Mouse (Mus musculus): Measurements from ENCODE around the gene Ciart. TPM values are rescaled to one million over a fixed set of nuclear protein-coding genes. Genes with fewer than 3 reads are reported as not detected.
"Not testable (repeated sequence)": the region's sequence is repeated elsewhere in the genome, so short reads cannot be mapped to it uniquely, and the experiment has no call there.

Gene Ciart
- total and polyA plus RNA-seq, 2 experiments: 1.7 to 19.5 TPM

DNA sequence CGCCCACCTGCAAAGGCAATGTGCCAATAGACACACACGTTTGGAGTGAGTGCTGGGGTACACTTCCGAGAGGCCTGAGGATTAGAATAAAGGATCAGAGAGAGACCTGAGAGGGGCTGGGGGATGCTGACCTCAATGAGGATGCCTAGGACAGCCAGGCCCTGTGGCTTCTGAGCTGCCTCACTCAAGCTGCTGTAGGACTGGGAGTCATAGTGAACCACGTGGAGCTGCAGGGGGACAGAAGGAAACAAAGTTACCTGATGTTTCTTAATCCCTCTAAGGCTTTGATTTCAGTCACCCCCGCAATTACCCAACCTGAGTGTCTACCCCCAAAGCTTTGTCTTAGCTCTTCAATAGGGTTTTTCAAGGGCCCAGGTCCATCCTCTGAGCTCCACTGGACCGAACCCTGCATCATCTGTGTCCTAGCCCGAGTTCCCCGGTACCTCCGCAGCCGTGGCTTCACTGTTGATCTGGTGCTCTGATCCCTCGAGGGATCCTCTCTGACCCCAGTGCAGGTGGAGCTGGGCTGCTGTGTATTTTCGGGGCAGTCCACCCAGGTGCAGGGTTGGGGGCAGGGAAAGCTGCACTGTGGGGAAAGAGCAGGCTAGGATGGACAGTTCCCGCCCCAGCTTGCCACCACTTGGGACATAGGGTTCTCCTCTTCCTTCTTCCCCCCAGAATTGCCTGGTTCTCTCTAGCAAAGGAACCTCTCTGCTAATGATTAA is 17.9 kb upstream of the Ciart start:
- no peak for TF ChIP-seq POLR2A (IDR thresholded peaks at IDR 0.05; ENCODE audit: extremely low read depth, insufficient read depth, low read length)
- no peak for TF ChIP-seq CTCF (IDR thresholded peaks at IDR 0.05; ENCODE audit: low read depth, low read length)
- WGBS: 69% methylated on average over 13 of the region's 13 CpGs
- no peak overlapping the region for H3K9ac ChIP-seq (ENCODE audit: low read depth, low read length)
- no peak overlapping the region for H3K4me3 ChIP-seq (ENCODE audit: insufficient read depth, low read depth, low read length)
- H3K27ac ChIP-seq (replicated peaks; ENCODE audit: insufficient read depth, low read depth, low read length): no peak overlapping the region
- H3K4me1 ChIP-seq (ENCODE audit: control insufficient read depth, insufficient read depth, low read length): peaks cover 19% of the 10 kb centered on the region
- H3K36me3 ChIP-seq (ENCODE audit: control insufficient read depth, insufficient read depth, low read length): no peaks in the 10 kb centered on the region; the same call in 1 of the 2 replicates
- H3K79me2 ChIP-seq (ENCODE audit: control insufficient read depth, insufficient read depth, low read length): no peaks in the 10 kb centered on the region
- H3K27me3 ChIP-seq (ENCODE audit: control insufficient read depth, insufficient read depth, low read length): no peaks in the 10 kb centered on the region
- no peak for DNase-seq (ENCODE audit: extremely low read depth, low read depth, low spot score)

DNA sequence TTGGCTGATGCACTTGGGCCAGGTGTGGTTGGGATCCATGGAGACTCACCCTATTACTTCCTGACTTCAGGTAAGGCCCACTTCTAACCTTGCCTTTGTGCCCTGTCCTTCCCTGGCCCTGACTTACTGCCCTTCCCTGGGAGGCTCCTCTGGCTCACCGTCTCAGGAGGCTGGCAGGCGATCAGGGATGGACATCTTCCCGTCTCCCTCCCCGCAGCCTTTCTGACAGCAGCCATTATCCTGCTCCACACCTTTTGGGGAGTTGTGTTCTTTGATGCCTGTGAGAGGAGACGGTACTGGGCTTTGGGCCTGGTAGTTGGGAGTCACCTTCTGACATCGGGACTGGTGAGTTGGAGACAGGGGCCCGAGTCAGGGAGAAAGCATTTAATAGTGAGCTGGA is 13.4 kb upstream of the Ciart start:
- not testable (repeated sequence) for H3K79me2 ChIP-seq (ENCODE audit: control insufficient read depth, insufficient read depth, low read length); H3K36me3 ChIP-seq (ENCODE audit: control insufficient read depth, insufficient read depth, low read length); H3K27ac ChIP-seq (replicated peaks; ENCODE audit: insufficient read depth, low read depth, low read length); DNase-seq (ENCODE audit: extremely low read depth, low read depth, low spot score); H3K4me3 ChIP-seq (ENCODE audit: insufficient read depth, low read depth, low read length); H3K4me1 ChIP-seq (ENCODE audit: control insufficient read depth, insufficient read depth, low read length); H3K9ac ChIP-seq (ENCODE audit: low read depth, low read length); H3K27me3 ChIP-seq (ENCODE audit: control insufficient read depth, insufficient read depth, low read length)
- WGBS: 88% methylated on average over 7 of the region's 7 CpGs

- Histone ChIP-seq H3K27me3 (ENCODE audit: control insufficient read depth, insufficient read depth, low read length) (no peaks in the 10 kb centered on the region), H3K27ac (replicated peaks; ENCODE audit: insufficient read depth, low read depth, low read length) (peak overlapping the region; percentile 98), H3K79me2 (ENCODE audit: control insufficient read depth, insufficient read depth, low read length) (no peaks in the 10 kb centered on the region), H3K4me3 (ENCODE audit: insufficient read depth, low read depth, low read length) (peak overlapping the region; percentile 84), H3K9ac (ENCODE audit: low read depth, low read length) (peak overlapping the region; percentile 92), H3K4me1 (ENCODE audit: control insufficient read depth, insufficient read depth, low read length) (peaks cover 8% of the 10 kb centered on the region), H3K36me3 (ENCODE audit: control insufficient read depth, insufficient read depth, low read length) (no peaks in the 10 kb centered on the region; the same call in 1 of the 2 replicates)
- WGBS: 5% methylated on average over 16 of the region's 16 CpGs
- peak; percentile 51 for DNase-seq (ENCODE audit: extremely low read depth, low read depth, low spot score)
- TF ChIP-seq CTCF (IDR thresholded peaks at IDR 0.05; ENCODE audit: low read depth, low read length) (no peak), POLR2A (IDR thresholded peaks at IDR 0.05; ENCODE audit: extremely low read depth, insufficient read depth, low read length) (no peak)
These were observed 12.5 kb upstream of the Ciart start for GRCm38 (mm10) chr3:95894317-95895160.

DNA sequence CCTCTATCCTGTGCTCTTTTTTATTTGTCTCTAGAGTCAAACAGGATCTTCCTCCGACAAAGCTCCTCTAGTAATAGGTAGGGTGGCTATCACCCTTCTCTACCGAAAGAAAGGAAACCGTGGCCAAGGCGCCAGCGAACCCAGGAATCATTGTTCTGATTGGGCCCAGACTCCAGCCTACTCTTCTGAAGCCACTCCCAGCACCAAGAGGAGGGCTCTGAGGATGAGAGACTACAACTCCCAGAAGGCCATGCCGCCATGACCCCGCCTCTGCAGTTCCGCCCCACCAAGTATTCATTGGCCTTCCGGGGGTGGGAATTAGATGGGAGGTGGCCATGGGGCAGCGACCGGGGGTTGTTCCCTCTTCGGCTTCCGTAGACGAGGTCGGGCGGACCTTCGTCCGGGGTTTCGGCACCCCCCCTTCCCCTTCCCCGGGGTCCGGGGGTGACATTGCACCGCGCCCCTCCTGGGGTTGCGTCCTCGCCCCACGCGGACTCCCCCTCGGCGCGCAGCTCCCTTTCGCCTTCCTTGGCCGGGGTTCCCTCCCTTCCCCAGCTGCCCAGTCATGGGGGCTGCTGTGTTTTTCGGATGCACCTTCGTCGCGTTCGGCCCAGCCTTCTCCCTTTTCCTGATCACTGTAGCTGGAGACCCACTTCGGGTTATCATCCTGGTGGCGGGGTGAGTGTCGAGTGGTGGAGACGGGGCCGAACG is 11.7 kb upstream of the Ciart start, which contains the start of gene Aph1a:
TSS of gene Aph1a (plus strand) at position 364 of the 711 bp plus-strand sequence.
- peak within 1 kb of the TSS; percentile 98 for H3K27ac ChIP-seq (replicated peaks; ENCODE audit: insufficient read depth, low read depth, low read length)
- not testable (repeated sequence) for H3K27me3 ChIP-seq (ENCODE audit: control insufficient read depth, insufficient read depth, low read length); H3K79me2 ChIP-seq (ENCODE audit: control insufficient read depth, insufficient read depth, low read length); H3K4me1 ChIP-seq (ENCODE audit: control insufficient read depth, insufficient read depth, low read length); H3K36me3 ChIP-seq (ENCODE audit: control insufficient read depth, insufficient read depth, low read length)
- H3K9ac ChIP-seq (ENCODE audit: low read depth, low read length): peak within 1 kb of the TSS; percentile 92
- peak; percentile 96 for DNase-seq (ENCODE audit: extremely low read depth, low read depth, low spot score)
- peak within 1 kb of the TSS; percentile 84 for H3K4me3 ChIP-seq (ENCODE audit: insufficient read depth, low read depth, low read length)
- WGBS: under 1% methylated on average over 32 of the region's 43 CpGs

DNA sequence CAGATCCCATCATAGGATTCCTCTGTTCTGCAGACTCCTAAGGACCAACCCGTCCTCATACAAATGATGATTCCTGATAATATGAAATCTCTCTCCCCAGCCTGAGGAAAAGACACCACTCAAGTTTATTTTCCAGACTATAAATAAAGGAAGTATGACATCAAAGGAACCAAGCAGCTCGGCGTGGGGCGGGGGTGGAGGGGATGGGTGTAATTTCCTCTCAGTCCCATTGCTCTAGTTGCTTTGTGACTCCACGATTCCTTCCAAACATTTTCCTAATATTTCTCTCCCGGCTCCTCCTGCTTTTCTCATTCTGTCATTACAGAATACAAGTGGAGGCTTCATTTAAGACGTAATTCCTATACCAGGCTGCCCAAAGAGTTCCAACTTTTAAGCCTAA is 11.1 kb upstream of the Ciart start:
- no peaks in the 10 kb centered on the region for H3K79me2 ChIP-seq (ENCODE audit: control insufficient read depth, insufficient read depth, low read length)
- peaks cover 8% of the 10 kb centered on the region for H3K4me1 ChIP-seq (ENCODE audit: control insufficient read depth, insufficient read depth, low read length)
- no peaks in the 10 kb centered on the region; the same call in 1 of the 2 replicates for H3K36me3 ChIP-seq (ENCODE audit: control insufficient read depth, insufficient read depth, low read length)
- H3K9ac ChIP-seq (ENCODE audit: low read depth, low read length): no peak overlapping the region
- peak overlapping the region; percentile 13; the same call in 1 of the 2 replicates for H3K4me3 ChIP-seq (ENCODE audit: insufficient read depth, low read depth, low read length)
- H3K27me3 ChIP-seq (ENCODE audit: control insufficient read depth, insufficient read depth, low read length): no peaks in the 10 kb centered on the region
- no peak for TF ChIP-seq CTCF (IDR thresholded peaks at IDR 0.05; ENCODE audit: low read depth, low read length)
- TF ChIP-seq POLR2A (IDR thresholded peaks at IDR 0.05; ENCODE audit: extremely low read depth, insufficient read depth, low read length): no peak
- peak overlapping the region; percentile 4; the same call in 1 of the 2 replicates for H3K27ac ChIP-seq (replicated peaks; ENCODE audit: insufficient read depth, low read depth, low read length)
- 36% methylated on average over 7 of the region's 7 CpGs for WGBS
- no peak for DNase-seq (ENCODE audit: extremely low read depth, low read depth, low spot score)

All from liver, adult 2 months (tissue).